Mouse (Mus musculus): ENCODE data around the gene Prlh. TPM values are rescaled to one million over a fixed set of nuclear protein-coding genes. Genes with fewer than 3 reads are reported as not detected.

The Prlh gene
- not detected for total RNA-seq (2023)

GRCm38 (mm10) chr1:90952808-90953207 lies at the start of gene Prlh:
Prlh (plus strand) TSS chr1:90953108.

GRCm38 (mm10) chr1:90914948-90915569 lies 37.8 kb upstream of the Prlh start, which contains the start of gene Mlph:
Mlph (plus strand) TSS chr1:90915085.

GRCm38 (mm10) chr1:90969347-90969784 lies 16.5 kb downstream of the Prlh start, which contains the start of gene Rab17:
Rab17 (minus strand) TSS chr1:90969661.

GRCm38 (mm10) chr1:90998268-90998890 lies 45.5 kb downstream of the Prlh start, which contains the start of gene Lrrfip1:
Lrrfip1 (plus strand) TSS chr1:90998737.

Other genes starting within 250 kb of the Prlh start
- gene Col6a3, start 109.1 kb upstream of the Prlh start, total RNA-seq (2023): not detected
- not detected for gene Mlph, start 38.0 kb upstream of the Prlh start, total RNA-seq (2023)
- gene Rab17, start 16.6 kb downstream of the Prlh start, total RNA-seq (2023): not detected
- gene Lrrfip1, start 45.6 kb downstream of the Prlh start, total RNA-seq (2023): 100 to 1,000 TPM; 238 to 253 TPM
- 1 to 10 TPM; 3.1 to 3.2 TPM for gene Rbm44, start 192.0 kb downstream of the Prlh start, total RNA-seq (2023)
- gene Ramp1, start 226.7 kb downstream of the Prlh start, total RNA-seq (2023): 10 to 100 TPM; 24.1 to 29.0 TPM